Mouse (Mus musculus): ENCODE results near the gene Ptgfrn.

Ptgfrn gene

GRCm38 (mm10) chr3:101033644-101034043 is 76.4 kb downstream of the Ptgfrn start:
- no peak for DNase-seq

GRCm38 (mm10) chr3:101031456-101032142 is 78.5 kb downstream of the Ptgfrn start:
- DNase-seq: no peak

- DNase-seq: no peak
Measured at GRCm38 (mm10) chr3:101030630-101031029, 79.4 kb downstream of the Ptgfrn start.

- DNase-seq: peak; percentile 80
Measured at GRCm38 (mm10) chr3:101029339-101029738, 80.7 kb downstream of the Ptgfrn start, which contains the start of gene Cd101. Gene Cd101, minus strand, starts transcription at chr3:101029556.

GRCm38 (mm10) chr3:101026741-101027140 is 83.3 kb downstream of the Ptgfrn start:
- DNase-seq: no peak

- DNase-seq: no peak
Measured at GRCm38 (mm10) chr3:101022967-101023366, 87.1 kb downstream of the Ptgfrn start.

GRCm38 (mm10) chr3:101021481-101022051 is 88.5 kb downstream of the Ptgfrn start:
- no peak for DNase-seq

- DNase-seq: no peak
Measured at GRCm38 (mm10) chr3:101021073-101021472, 89.0 kb downstream of the Ptgfrn start.

- DNase-seq: no peak
Measured at GRCm38 (mm10) chr3:101018494-101018893, 91.6 kb downstream of the Ptgfrn start.

GRCm38 (mm10) chr3:101016050-101016449 is 94.0 kb downstream of the Ptgfrn start:
- DNase-seq: no peak

- no peak for DNase-seq
Measured at GRCm38 (mm10) chr3:101015254-101015653, 94.8 kb downstream of the Ptgfrn start.

GRCm38 (mm10) chr3:101013536-101013935 is 96.5 kb downstream of the Ptgfrn start:
- DNase-seq: no peak

GRCm38 (mm10) chr3:101013005-101013404 is 97.1 kb downstream of the Ptgfrn start:
- DNase-seq: no peak

- DNase-seq: no peak
Measured at GRCm38 (mm10) chr3:101012597-101012996, 97.5 kb downstream of the Ptgfrn start.

GRCm38 (mm10) chr3:101012131-101012571 is 97.9 kb downstream of the Ptgfrn start:
- peak; percentile 75 for DNase-seq

GRCm38 (mm10) chr3:101011203-101011600 is 98.9 kb downstream of the Ptgfrn start:
- no peak for DNase-seq

GRCm38 (mm10) chr3:101010589-101011202 is 99.4 kb downstream of the Ptgfrn start:
- no peak for DNase-seq

GRCm38 (mm10) chr3:101007112-101007782 is 102.8 kb downstream of the Ptgfrn start:
- no peak for DNase-seq

- no peak for DNase-seq
Measured at GRCm38 (mm10) chr3:101005392-101005791, 104.7 kb downstream of the Ptgfrn start.

GRCm38 (mm10) chr3:101003575-101004356 is 106.3 kb downstream of the Ptgfrn start:
- no peak for DNase-seq

- DNase-seq: no peak
Measured at GRCm38 (mm10) chr3:100999732-101000131, 110.3 kb downstream of the Ptgfrn start.

- peak; percentile 90 for DNase-seq
Measured at GRCm38 (mm10) chr3:100998904-100999340, 111.2 kb downstream of the Ptgfrn start.

All from thymus, postnatal 25 days (tissue).